Mouse (Mus musculus): Measurements from ENCODE around the gene Gen1. TPM values are rescaled to one million over a fixed set of nuclear protein-coding genes. Genes with fewer than 3 reads are reported as not detected.

The Gen1 gene
- 8.9 TPM in 2 replicates for polyA plus RNA-seq (2016; fragmentation: Nextera tagmentation; extraction: Ambion mirVana)

- peak within 1 kb of the TSS; percentile 88 for H3K4me2 ChIP-seq (replicated peaks)
- no peaks in the 10 kb centered on the region for H3K36me3 ChIP-seq
- H3K4me1 ChIP-seq, result peaks cover 22% of the 10 kb centered on the region
- under 1% methylated on average over 79 of the region's 83 CpGs for WGBS
- no peaks in the 10 kb centered on the region for H3K9me3 ChIP-seq
- H3K27me3 ChIP-seq (replicated peaks), result no peaks in the 10 kb centered on the region
- peak within 1 kb of the TSS; percentile 89 for H3K4me3 ChIP-seq
- peak; percentile 99 for ATAC-seq (ENCODE audit: low FRiP score, low read depth)
- H3K9ac ChIP-seq, result peak within 1 kb of the TSS; percentile 85
- H3K27ac ChIP-seq, result peak within 1 kb of the TSS; percentile 67
These were observed at the start of gene Gen1, which contains the start of gene Smc6 for GRCm38 (mm10) chr12:11265382-11266281. Gen1 (minus strand) TSS chr12:11265801. Smc6 (plus strand) TSS chr12:11265886.

GRCm38 (mm10) chr12:11313840-11314239, 48.2 kb upstream of the Gen1 start:
- Histone ChIP-seq H3K27ac (no peak overlapping the region), H3K27me3 (replicated peaks) (no peaks in the 10 kb centered on the region), H3K4me2 (replicated peaks) (no peak overlapping the region), H3K4me1 (no peaks in the 10 kb centered on the region), H3K9me3 (no peaks in the 10 kb centered on the region), H3K9ac (no peak overlapping the region), H3K36me3 (peaks cover 32% of the 10 kb centered on the region), H3K4me3 (no peak overlapping the region)
- ATAC-seq (ENCODE audit: low FRiP score, low read depth), result no peak
- 73% methylated on average over 1 of the region's 1 CpGs for WGBS

- Histone ChIP-seq H3K27me3 (replicated peaks) (no peaks in the 10 kb centered on the region), H3K4me2 (replicated peaks) (no peak overlapping the region), H3K36me3 (peaks cover 37% of the 10 kb centered on the region), H3K9ac (no peak overlapping the region), H3K4me3 (no peak overlapping the region), H3K9me3 (no peaks in the 10 kb centered on the region), H3K27ac (no peak overlapping the region), H3K4me1 (no peaks in the 10 kb centered on the region)
- no peak for ATAC-seq (ENCODE audit: low FRiP score, low read depth)
- WGBS, result 100% methylated on average over 2 of the region's 2 CpGs
These were observed 45.5 kb upstream of the Gen1 start for GRCm38 (mm10) chr12:11311106-11311505.

GRCm38 (mm10) chr12:11306753-11307645, 41.4 kb upstream of the Gen1 start:
- H3K36me3 ChIP-seq, result peaks cover 57% of the 10 kb centered on the region

GRCm38 (mm10) chr12:11300858-11301257, 35.3 kb upstream of the Gen1 start:
- Histone ChIP-seq H3K4me3 (no peak overlapping the region), H3K27ac (no peak overlapping the region), H3K27me3 (replicated peaks) (no peaks in the 10 kb centered on the region), H3K36me3 (peaks cover 52% of the 10 kb centered on the region), H3K4me2 (replicated peaks) (no peak overlapping the region), H3K4me1 (no peaks in the 10 kb centered on the region), H3K9ac (no peak overlapping the region), H3K9me3 (no peaks in the 10 kb centered on the region)
- 90% methylated on average over 1 of the region's 1 CpGs for WGBS
- ATAC-seq (ENCODE audit: low FRiP score, low read depth), result no peak

More at GRCm38 (mm10) chr12:11306753-11307645, 41.4 kb upstream of the Gen1 start:
- Histone ChIP-seq H3K4me3 (no peak overlapping the region), H3K4me1 (no peaks in the 10 kb centered on the region), H3K27me3 (replicated peaks) (no peaks in the 10 kb centered on the region), H3K9ac (no peak overlapping the region), H3K27ac (no peak overlapping the region), H3K4me2 (replicated peaks) (no peak overlapping the region), H3K9me3 (no peaks in the 10 kb centered on the region)
- WGBS, result 94% methylated on average over 8 of the region's 8 CpGs
- no peak for ATAC-seq (ENCODE audit: low FRiP score, low read depth)

GRCm38 (mm10) chr12:11286382-11286781, 20.8 kb upstream of the Gen1 start:
- Histone ChIP-seq H3K27me3 (replicated peaks) (no peaks in the 10 kb centered on the region), H3K27ac (no peak overlapping the region), H3K4me1 (no peaks in the 10 kb centered on the region), H3K9me3 (no peaks in the 10 kb centered on the region), H3K9ac (no peak overlapping the region), H3K4me3 (no peak overlapping the region), H3K4me2 (replicated peaks) (no peak overlapping the region), H3K36me3 (peaks cover 55% of the 10 kb centered on the region)
- WGBS, result 94% methylated on average over 2 of the region's 2 CpGs
- ATAC-seq (ENCODE audit: low FRiP score, low read depth), result no peak

GRCm38 (mm10) chr12:11281584-11281983, 16.0 kb upstream of the Gen1 start:
- H3K9ac ChIP-seq, result no peak overlapping the region
- H3K36me3 ChIP-seq, result peaks cover 47% of the 10 kb centered on the region
- 95% methylated on average over 2 of the region's 2 CpGs for WGBS
- no peak for ATAC-seq (ENCODE audit: low FRiP score, low read depth)
- H3K27me3 ChIP-seq (replicated peaks), result no peaks in the 10 kb centered on the region
- no peak overlapping the region for H3K27ac ChIP-seq
- no peak overlapping the region for H3K4me2 ChIP-seq (replicated peaks)
- H3K9me3 ChIP-seq, result no peaks in the 10 kb centered on the region
- H3K4me1 ChIP-seq, result no peaks in the 10 kb centered on the region
- no peak overlapping the region for H3K4me3 ChIP-seq

GRCm38 (mm10) chr12:11279886-11280285, 14.3 kb upstream of the Gen1 start:
- Histone ChIP-seq H3K9ac (no peak overlapping the region), H3K4me3 (no peak overlapping the region), H3K4me2 (replicated peaks) (no peak overlapping the region), H3K36me3 (peaks cover 40% of the 10 kb centered on the region), H3K27me3 (replicated peaks) (no peaks in the 10 kb centered on the region), H3K4me1 (no peaks in the 10 kb centered on the region), H3K9me3 (no peaks in the 10 kb centered on the region), H3K27ac (no peak overlapping the region)
- no peak for ATAC-seq (ENCODE audit: low FRiP score, low read depth)
- WGBS, result 91% methylated on average over 3 of the region's 3 CpGs

GRCm38 (mm10) chr12:11277207-11277606, 11.6 kb upstream of the Gen1 start:
- H3K4me3 ChIP-seq, result no peak overlapping the region
- no peaks in the 10 kb centered on the region for H3K4me1 ChIP-seq
- peaks cover 38% of the 10 kb centered on the region for H3K36me3 ChIP-seq
- H3K9ac ChIP-seq, result no peak overlapping the region
- no peak overlapping the region for H3K27ac ChIP-seq
- WGBS, result 95% methylated on average over 6 of the region's 6 CpGs
- no peaks in the 10 kb centered on the region for H3K27me3 ChIP-seq (replicated peaks)
- no peak overlapping the region for H3K4me2 ChIP-seq (replicated peaks)
- H3K9me3 ChIP-seq, result no peaks in the 10 kb centered on the region
- ATAC-seq (ENCODE audit: low FRiP score, low read depth), result no peak

GRCm38 (mm10) chr12:11276632-11277031, 11.0 kb upstream of the Gen1 start:
- 92% methylated on average over 2 of the region's 2 CpGs for WGBS
- Histone ChIP-seq H3K36me3 (peaks cover 36% of the 10 kb centered on the region), H3K4me1 (no peaks in the 10 kb centered on the region)

GRCm38 (mm10) chr12:11273185-11273584, 7.6 kb upstream of the Gen1 start:
- H3K4me1 ChIP-seq, result peaks cover 4% of the 10 kb centered on the region; the same call in 1 of the 2 replicates
- H3K27ac ChIP-seq, result no peak overlapping the region
- no peaks in the 10 kb centered on the region for H3K9me3 ChIP-seq
- no peak overlapping the region for H3K4me3 ChIP-seq
- 92% methylated on average over 1 of the region's 1 CpGs for WGBS
- no peak overlapping the region for H3K4me2 ChIP-seq (replicated peaks)
- no peak overlapping the region for H3K9ac ChIP-seq
- no peaks in the 10 kb centered on the region for H3K27me3 ChIP-seq (replicated peaks)
- no peak for ATAC-seq (ENCODE audit: low FRiP score, low read depth)
- peaks cover 18% of the 10 kb centered on the region for H3K36me3 ChIP-seq

More at GRCm38 (mm10) chr12:11276632-11277031, 11.0 kb upstream of the Gen1 start:
- ATAC-seq (ENCODE audit: low FRiP score, low read depth), result no peak
- no peak overlapping the region for H3K9ac ChIP-seq
- H3K4me2 ChIP-seq (replicated peaks), result no peak overlapping the region
- no peak overlapping the region for H3K4me3 ChIP-seq
- H3K9me3 ChIP-seq, result no peaks in the 10 kb centered on the region
- H3K27ac ChIP-seq, result no peak overlapping the region
- H3K27me3 ChIP-seq (replicated peaks), result no peaks in the 10 kb centered on the region

GRCm38 (mm10) chr12:11272568-11272967, 7.0 kb upstream of the Gen1 start:
- peaks cover 7% of the 10 kb centered on the region; the same call in 1 of the 2 replicates for H3K4me1 ChIP-seq
- no peak overlapping the region for H3K9ac ChIP-seq
- no peak overlapping the region for H3K4me3 ChIP-seq
- 94% methylated on average over 4 of the region's 4 CpGs for WGBS
- no peak overlapping the region for H3K27ac ChIP-seq
- peaks cover 16% of the 10 kb centered on the region; the same call in 1 of the 2 replicates for H3K36me3 ChIP-seq
- H3K9me3 ChIP-seq, result no peaks in the 10 kb centered on the region
- H3K27me3 ChIP-seq (replicated peaks), result no peaks in the 10 kb centered on the region
- ATAC-seq (ENCODE audit: low FRiP score, low read depth), result no peak
- no peak overlapping the region for H3K4me2 ChIP-seq (replicated peaks)
